Mouse (Mus musculus): ENCODE results near the gene Trmo. TPM values are rescaled to one million over a fixed set of nuclear protein-coding genes. Genes with fewer than 3 reads are reported as not detected.
A peak's percentile ranks its signal among the peaks of the same experiment; 100 is the strongest.

Trmo gene
- polyA plus RNA-seq (2015; fragmentation: Nextera tagmentation; extraction: Ambion mirVana): 8.6 and 11.1 TPM in 2 replicates

DNA sequence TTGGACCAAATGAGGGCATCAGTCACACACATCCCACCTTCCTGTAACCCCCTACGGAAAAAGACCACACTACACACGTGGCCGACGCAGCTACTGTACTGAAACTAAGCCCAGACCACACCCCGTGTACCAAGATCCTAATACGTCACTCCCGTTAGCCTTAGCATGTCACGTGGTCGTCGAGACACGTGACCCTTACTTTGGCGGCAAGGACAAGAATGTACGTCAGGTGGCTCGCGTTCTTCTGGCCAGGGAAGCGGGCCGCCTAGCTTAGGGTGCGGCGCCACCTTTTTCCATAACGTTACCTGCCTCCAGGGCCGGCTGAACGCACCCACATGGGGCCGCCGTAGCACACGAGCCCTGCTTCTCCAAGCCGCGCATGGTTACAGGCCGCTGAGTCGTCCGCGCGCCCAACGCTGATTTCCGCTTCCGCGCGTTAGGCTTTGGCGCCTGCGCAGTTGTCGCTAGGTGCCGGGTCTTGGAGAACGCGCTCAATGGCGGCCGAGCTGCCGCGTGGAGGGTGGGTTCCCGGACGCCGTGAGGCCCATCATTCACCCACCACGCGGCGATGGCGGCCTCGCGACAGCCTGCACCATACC is at the start of gene Trmo:
Gene Trmo, minus strand, starts transcription at position 425 of the 599 bp plus-strand sequence.
- peak; percentile 94 for ATAC-seq (replicated peaks; ENCODE audit: extremely low read depth, insufficient read depth, low FRiP score)
- under 1% methylated on average over 56 of the region's 56 CpGs for WGBS
- Histone ChIP-seq H3K9ac (ENCODE audit: low read length) (peak within 1 kb of the TSS; percentile 93), H3K4me1 (ENCODE audit: control insufficient read depth, insufficient read depth, low read length) (no peaks in the 10 kb centered on the region), H3K4me3 (ENCODE audit: low read length) (peak within 1 kb of the TSS; percentile 71), H3K9me3 (replicated peaks; ENCODE audit: control insufficient read depth, low read length) (no peaks in the 10 kb centered on the region), H3K27ac (ENCODE audit: low read length) (peak within 1 kb of the TSS; percentile 94), H3K27me3 (ENCODE audit: control insufficient read depth, insufficient read depth, low read length) (no peaks in the 10 kb centered on the region), H3K36me3 (ENCODE audit: control insufficient read depth, insufficient read depth) (peaks cover 8% of the 10 kb centered on the region), H3K4me2 (ENCODE audit: low read depth, low read length) (peak within 1 kb of the TSS; percentile 73)

DNA sequence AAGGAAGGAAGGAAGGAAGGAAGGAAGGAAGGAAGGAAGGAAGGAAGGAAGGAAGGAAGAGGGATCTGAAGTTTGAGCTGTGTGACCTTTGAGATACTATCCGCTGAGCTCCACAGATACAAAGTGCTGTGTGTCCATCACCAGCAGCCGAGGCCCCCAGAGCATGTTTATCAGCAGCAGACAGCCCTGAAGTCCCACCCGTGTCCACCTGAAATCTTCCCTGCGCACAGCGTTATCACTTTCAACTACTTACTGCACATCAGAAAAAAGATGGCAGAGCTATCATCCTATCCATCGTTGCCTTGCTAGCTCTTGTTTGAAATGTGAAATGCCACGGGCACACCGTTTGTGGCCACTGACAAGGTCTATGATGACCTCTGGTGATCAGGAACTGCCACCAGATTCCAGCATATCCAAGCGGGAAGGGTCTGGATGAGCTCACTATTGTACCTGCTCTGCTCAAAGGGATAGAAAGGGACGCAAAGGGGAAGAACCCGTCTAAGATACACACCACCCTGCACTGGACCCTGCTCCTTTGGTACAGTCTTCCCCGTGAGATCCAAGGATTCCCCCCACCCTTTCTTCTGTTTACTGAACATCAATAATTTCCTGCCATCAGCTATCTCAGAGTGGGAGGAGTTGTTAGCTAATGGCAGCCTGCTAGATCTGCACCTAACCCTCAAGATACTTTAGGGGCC is 43.3 kb upstream of the Trmo start:
- Histone ChIP-seq H3K9ac (ENCODE audit: low read length) (no peak overlapping the region), H3K9me3 (replicated peaks; ENCODE audit: control insufficient read depth, low read length) (no peaks in the 10 kb centered on the region), H3K36me3 (ENCODE audit: control insufficient read depth, insufficient read depth) (no peaks in the 10 kb centered on the region), H3K27me3 (ENCODE audit: control insufficient read depth, insufficient read depth, low read length) (no peaks in the 10 kb centered on the region), H3K4me1 (ENCODE audit: control insufficient read depth, insufficient read depth, low read length) (no peaks in the 10 kb centered on the region), H3K4me2 (ENCODE audit: low read depth, low read length) (no peak overlapping the region), H3K27ac (ENCODE audit: low read length) (no peak overlapping the region), H3K4me3 (ENCODE audit: low read length) (no peak overlapping the region)
- ATAC-seq (replicated peaks; ENCODE audit: extremely low read depth, insufficient read depth, low FRiP score): no peak
- WGBS: 68% methylated on average over 12 of the region's 12 CpGs

DNA sequence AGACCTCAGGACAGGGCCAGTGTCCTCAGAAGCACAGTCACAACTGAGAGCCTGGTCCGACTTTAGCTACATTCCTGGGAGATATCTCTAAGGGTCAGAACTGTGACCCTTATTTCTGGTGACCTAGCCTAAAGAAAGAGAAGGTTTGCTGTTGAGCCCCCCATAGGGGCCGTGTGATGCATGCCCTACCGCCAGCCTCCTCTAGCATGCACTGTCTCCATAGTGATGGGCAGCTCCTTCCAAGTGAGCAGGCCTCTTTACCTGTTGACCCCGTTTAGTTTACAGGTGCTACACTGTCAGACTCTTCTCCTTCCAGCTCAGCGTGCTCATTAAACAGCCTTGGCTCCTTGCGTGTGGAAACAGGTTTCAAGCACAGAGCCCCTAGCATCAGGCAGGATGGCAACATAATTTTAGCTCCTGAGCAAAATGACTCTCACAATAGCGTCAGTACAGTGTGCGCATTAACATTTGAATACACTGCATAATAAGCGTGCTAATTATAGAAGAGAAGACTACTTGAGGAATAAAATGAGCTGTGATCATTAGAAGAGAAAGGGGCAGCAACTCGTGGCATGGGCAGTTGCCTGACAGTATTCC is 39.8 kb upstream of the Trmo start:
- Histone ChIP-seq H3K9ac (ENCODE audit: low read length) (no peak overlapping the region), H3K36me3 (ENCODE audit: control insufficient read depth, insufficient read depth) (no peaks in the 10 kb centered on the region), H3K4me2 (ENCODE audit: low read depth, low read length) (no peak overlapping the region), H3K27me3 (ENCODE audit: control insufficient read depth, insufficient read depth, low read length) (no peaks in the 10 kb centered on the region), H3K27ac (ENCODE audit: low read length) (no peak overlapping the region), H3K9me3 (replicated peaks; ENCODE audit: control insufficient read depth, low read length) (no peaks in the 10 kb centered on the region), H3K4me1 (ENCODE audit: control insufficient read depth, insufficient read depth, low read length) (no peaks in the 10 kb centered on the region), H3K4me3 (ENCODE audit: low read length) (no peak overlapping the region)
- 60% methylated on average over 10 of the region's 10 CpGs for WGBS
- ATAC-seq (replicated peaks; ENCODE audit: extremely low read depth, insufficient read depth, low FRiP score): no peak

DNA sequence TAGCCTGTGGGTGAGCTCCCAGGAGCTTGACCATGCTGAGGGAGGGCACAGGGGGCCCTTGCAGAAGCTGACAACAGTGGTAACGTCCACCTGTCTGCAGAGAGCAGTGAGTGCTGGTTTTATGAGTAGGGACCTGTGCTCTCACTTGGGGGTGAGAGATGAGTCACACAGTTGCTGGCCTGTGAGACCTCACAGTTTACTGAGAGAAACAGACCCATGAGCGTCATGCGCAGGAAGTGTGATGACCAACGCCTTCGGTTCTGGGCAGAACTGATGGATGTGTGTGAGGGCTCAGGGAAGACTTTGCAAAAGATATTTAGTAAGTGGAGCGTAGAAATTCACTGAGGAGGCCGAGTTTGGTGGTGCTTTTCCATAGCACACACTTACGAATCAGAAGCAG is 33.4 kb upstream of the Trmo start:
- no peaks in the 10 kb centered on the region for H3K27me3 ChIP-seq (ENCODE audit: control insufficient read depth, insufficient read depth, low read length)
- WGBS: 70% methylated on average over 8 of the region's 8 CpGs
- H3K9me3 ChIP-seq (replicated peaks; ENCODE audit: control insufficient read depth, low read length): no peaks in the 10 kb centered on the region
- no peak overlapping the region for H3K27ac ChIP-seq (ENCODE audit: low read length)
- no peak for ATAC-seq (replicated peaks; ENCODE audit: extremely low read depth, insufficient read depth, low FRiP score)
- no peaks in the 10 kb centered on the region for H3K36me3 ChIP-seq (ENCODE audit: control insufficient read depth, insufficient read depth)
- no peak overlapping the region for H3K4me2 ChIP-seq (ENCODE audit: low read depth, low read length)
- no peak overlapping the region for H3K9ac ChIP-seq (ENCODE audit: low read length)
- no peak overlapping the region for H3K4me3 ChIP-seq (ENCODE audit: low read length)
- no peaks in the 10 kb centered on the region for H3K4me1 ChIP-seq (ENCODE audit: control insufficient read depth, insufficient read depth, low read length)

DNA sequence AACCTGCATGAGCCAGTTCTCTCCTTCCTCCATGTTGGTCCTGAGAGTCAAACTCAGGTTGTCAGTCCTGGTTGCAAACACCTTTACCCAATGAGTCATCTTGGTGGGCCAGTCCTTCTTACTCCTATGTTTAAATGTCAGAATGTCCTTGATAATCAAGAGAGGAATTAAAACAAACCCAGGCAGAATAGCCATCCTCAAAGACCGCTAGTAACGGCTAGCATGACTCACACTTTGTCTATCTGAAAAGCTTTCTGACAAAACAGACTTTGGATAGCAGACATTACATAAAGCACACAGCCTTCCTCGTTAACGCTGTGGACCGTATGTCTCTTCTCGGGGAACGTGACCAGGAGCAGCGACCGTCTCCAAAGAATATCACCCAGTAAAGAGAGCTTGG is 29.6 kb upstream of the Trmo start:
- Histone ChIP-seq H3K4me1 (ENCODE audit: control insufficient read depth, insufficient read depth, low read length) (no peaks in the 10 kb centered on the region), H3K27me3 (ENCODE audit: control insufficient read depth, insufficient read depth, low read length) (no peaks in the 10 kb centered on the region), H3K9me3 (replicated peaks; ENCODE audit: control insufficient read depth, low read length) (no peaks in the 10 kb centered on the region), H3K27ac (ENCODE audit: low read length) (no peak overlapping the region), H3K4me3 (ENCODE audit: low read length) (no peak overlapping the region), H3K4me2 (ENCODE audit: low read depth, low read length) (no peak overlapping the region), H3K36me3 (ENCODE audit: control insufficient read depth, insufficient read depth) (no peaks in the 10 kb centered on the region), H3K9ac (ENCODE audit: low read length) (no peak overlapping the region)
- no peak for ATAC-seq (replicated peaks; ENCODE audit: extremely low read depth, insufficient read depth, low FRiP score)
- WGBS: 69% methylated on average over 9 of the region's 9 CpGs

DNA sequence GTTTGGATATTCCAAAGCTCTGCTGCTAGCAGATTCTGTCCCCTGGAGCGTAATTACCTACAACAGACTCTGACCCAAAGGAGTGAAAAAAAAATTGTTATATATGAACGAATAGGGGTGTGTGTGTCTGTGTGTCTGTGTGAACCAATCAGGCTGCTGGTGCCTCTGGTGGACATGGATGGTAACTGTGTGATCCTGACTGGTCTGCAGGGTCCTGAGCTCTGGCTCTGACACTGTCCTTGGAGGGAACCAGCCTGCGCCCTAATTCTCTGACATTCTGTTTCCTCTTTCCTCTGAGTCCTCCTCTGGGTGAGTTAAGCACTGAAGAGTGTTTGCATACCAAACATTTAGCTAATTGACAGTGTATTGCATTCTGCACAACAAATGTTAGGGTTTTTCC is 28.3 kb upstream of the Trmo start:
- Histone ChIP-seq H3K36me3 (ENCODE audit: control insufficient read depth, insufficient read depth) (no peaks in the 10 kb centered on the region), H3K9me3 (replicated peaks; ENCODE audit: control insufficient read depth, low read length) (no peaks in the 10 kb centered on the region), H3K4me3 (ENCODE audit: low read length) (no peak overlapping the region), H3K9ac (ENCODE audit: low read length) (no peak overlapping the region), H3K27ac (ENCODE audit: low read length) (no peak overlapping the region), H3K4me2 (ENCODE audit: low read depth, low read length) (no peak overlapping the region), H3K27me3 (ENCODE audit: control insufficient read depth, insufficient read depth, low read length) (no peaks in the 10 kb centered on the region), H3K4me1 (ENCODE audit: control insufficient read depth, insufficient read depth, low read length) (no peaks in the 10 kb centered on the region)
- ATAC-seq (replicated peaks; ENCODE audit: extremely low read depth, insufficient read depth, low FRiP score): no peak
- 50% methylated on average over 3 of the region's 3 CpGs for WGBS

DNA sequence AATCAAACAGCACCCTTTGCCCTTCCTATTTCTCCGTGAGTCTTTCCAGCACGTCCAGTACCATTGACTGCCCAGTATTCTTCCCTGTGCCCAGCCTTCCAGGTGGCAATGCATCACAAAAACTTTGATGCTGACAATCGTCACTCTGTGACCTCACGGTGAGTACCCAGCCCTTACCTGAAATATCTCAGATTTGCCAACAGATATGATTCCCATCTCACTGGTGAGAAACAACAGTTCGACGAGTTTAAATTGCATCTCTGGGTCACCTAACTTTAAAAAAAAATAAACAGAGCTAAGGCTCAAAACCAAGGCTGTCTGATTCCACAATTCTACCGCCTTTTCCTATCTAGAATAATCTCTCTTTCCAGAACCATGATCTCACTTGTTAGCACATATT is 24.2 kb upstream of the Trmo start, which contains the start of gene Hemgn:
Gene Hemgn, minus strand, starts transcription at position 101 of the 400 bp plus-strand sequence.
- WGBS: 69% methylated on average over 7 of the region's 7 CpGs
- no peak within 1 kb of the TSS for H3K4me2 ChIP-seq (ENCODE audit: low read depth, low read length)
- no peak within 1 kb of the TSS for H3K4me3 ChIP-seq (ENCODE audit: low read length)
- H3K4me1 ChIP-seq (ENCODE audit: control insufficient read depth, insufficient read depth, low read length): no peaks in the 10 kb centered on the region
- H3K27ac ChIP-seq (ENCODE audit: low read length): no peak within 1 kb of the TSS
- ATAC-seq (replicated peaks; ENCODE audit: extremely low read depth, insufficient read depth, low FRiP score): no peak
- no peaks in the 10 kb centered on the region for H3K36me3 ChIP-seq (ENCODE audit: control insufficient read depth, insufficient read depth)
- H3K9ac ChIP-seq (ENCODE audit: low read length): no peak within 1 kb of the TSS
- no peaks in the 10 kb centered on the region for H3K9me3 ChIP-seq (replicated peaks; ENCODE audit: control insufficient read depth, low read length)
- no peaks in the 10 kb centered on the region for H3K27me3 ChIP-seq (ENCODE audit: control insufficient read depth, insufficient read depth, low read length)

DNA sequence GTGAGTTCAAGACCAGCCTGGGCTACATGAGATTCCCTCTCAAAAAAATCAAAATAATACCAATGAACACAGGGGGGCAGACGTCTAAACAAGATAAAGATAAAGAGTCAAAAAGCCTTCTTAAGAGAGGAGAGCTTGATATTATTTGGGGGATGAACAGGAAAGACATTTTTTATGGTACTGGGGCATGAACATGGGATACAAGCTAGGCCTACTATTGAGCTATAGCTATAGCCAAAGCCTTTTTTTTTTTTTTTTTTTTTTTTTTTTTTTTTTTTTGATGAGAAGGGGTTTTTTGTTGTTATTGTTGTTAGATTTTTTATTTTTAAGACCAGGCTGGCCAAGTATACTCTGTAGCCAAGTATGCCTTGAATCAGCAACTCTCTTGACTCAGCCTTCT is 22.9 kb upstream of the Trmo start:
- H3K4me3 ChIP-seq (ENCODE audit: low read length): no peak overlapping the region
- H3K27me3 ChIP-seq (ENCODE audit: control insufficient read depth, insufficient read depth, low read length): no peaks in the 10 kb centered on the region
- H3K4me1 ChIP-seq (ENCODE audit: control insufficient read depth, insufficient read depth, low read length): no peaks in the 10 kb centered on the region
- 50% methylated on average over 1 of the region's 1 CpGs for WGBS
- H3K9me3 ChIP-seq (replicated peaks; ENCODE audit: control insufficient read depth, low read length): no peaks in the 10 kb centered on the region
- H3K4me2 ChIP-seq (ENCODE audit: low read depth, low read length): no peak overlapping the region
- no peak overlapping the region for H3K9ac ChIP-seq (ENCODE audit: low read length)
- H3K36me3 ChIP-seq (ENCODE audit: control insufficient read depth, insufficient read depth): no peaks in the 10 kb centered on the region
- H3K27ac ChIP-seq (ENCODE audit: low read length): no peak overlapping the region
- ATAC-seq (replicated peaks; ENCODE audit: extremely low read depth, insufficient read depth, low FRiP score): no peak

DNA sequence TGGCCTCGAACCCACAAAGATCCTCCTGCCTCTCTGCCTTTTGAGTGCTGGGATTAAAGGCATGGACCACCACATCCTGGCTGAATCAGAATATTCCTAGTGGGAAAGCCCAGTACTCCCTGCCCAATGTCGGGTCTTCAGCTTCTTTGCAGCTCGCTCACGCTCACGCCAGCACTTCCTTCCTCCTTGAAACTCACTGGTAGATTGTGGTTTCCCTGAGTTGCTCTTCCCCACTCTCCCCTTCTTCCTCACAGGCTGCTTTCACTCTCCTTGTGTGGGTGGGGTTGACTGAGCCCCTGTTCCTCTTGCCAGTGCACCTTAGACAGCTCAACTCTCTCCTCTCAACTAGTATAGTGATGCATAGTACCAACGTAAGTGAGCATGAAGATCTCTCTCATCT is 22.3 kb upstream of the Trmo start:
- WGBS: 69% methylated on average over 6 of the region's 6 CpGs
- H3K27me3 ChIP-seq (ENCODE audit: control insufficient read depth, insufficient read depth, low read length): no peaks in the 10 kb centered on the region
- no peak for ATAC-seq (replicated peaks; ENCODE audit: extremely low read depth, insufficient read depth, low FRiP score)
- H3K36me3 ChIP-seq (ENCODE audit: control insufficient read depth, insufficient read depth): no peaks in the 10 kb centered on the region
- no peak overlapping the region for H3K27ac ChIP-seq (ENCODE audit: low read length)
- H3K9ac ChIP-seq (ENCODE audit: low read length): no peak overlapping the region
- H3K4me2 ChIP-seq (ENCODE audit: low read depth, low read length): no peak overlapping the region
- no peak overlapping the region for H3K4me3 ChIP-seq (ENCODE audit: low read length)
- no peaks in the 10 kb centered on the region for H3K9me3 ChIP-seq (replicated peaks; ENCODE audit: control insufficient read depth, low read length)
- no peaks in the 10 kb centered on the region for H3K4me1 ChIP-seq (ENCODE audit: control insufficient read depth, insufficient read depth, low read length)

Data from heart, embryonic 16.5 days (tissue).